Mouse (Mus musculus): Measurements from ENCODE around the gene Zfp668. TPM values are rescaled to one million over a fixed set of nuclear protein-coding genes. Genes with fewer than 3 reads are reported as not detected.

Gene Zfp668
- total RNA-seq, 2 experiments from 2014 or later = 5.4 to 9.5 TPM

GRCm38 (mm10) chr7:127895442-127895841 is 18.8 kb upstream of the Zfp668 start, which contains the start of the genes Gm21974 and Vkorc1:
Gene Gm21974, minus strand, starts transcription at chr7:127895454.
Gene Vkorc1, minus strand, starts transcription at chr7:127895617.
- DNase-seq = peak; percentile 96

GRCm38 (mm10) chr7:127894480-127894879 is 17.9 kb upstream of the Zfp668 start:
- DNase-seq = no peak

GRCm38 (mm10) chr7:127890798-127891197 is 14.2 kb upstream of the Zfp668 start, which contains the start of gene Prss53:
Gene Prss53, minus strand, starts transcription at chr7:127890970.
- DNase-seq = no peak

GRCm38 (mm10) chr7:127888821-127889220 is 12.2 kb upstream of the Zfp668 start:
- no peak for DNase-seq

- no peak for DNase-seq
Observed at GRCm38 (mm10) chr7:127887781-127888180, 11.2 kb upstream of the Zfp668 start.

- DNase-seq = no peak
Observed at GRCm38 (mm10) chr7:127887191-127887590, 10.6 kb upstream of the Zfp668 start.

- no peak for DNase-seq
Observed at GRCm38 (mm10) chr7:127886551-127886950, 9.9 kb upstream of the Zfp668 start.

- peak; percentile 52 for DNase-seq
Observed at GRCm38 (mm10) chr7:127885951-127886350, 9.3 kb upstream of the Zfp668 start.

GRCm38 (mm10) chr7:127880431-127880830 is 3.8 kb upstream of the Zfp668 start:
- no peak for DNase-seq

GRCm38 (mm10) chr7:127879301-127879700 is 2.7 kb upstream of the Zfp668 start:
- DNase-seq = no peak

- peak; percentile 88 for DNase-seq
Observed at GRCm38 (mm10) chr7:127876041-127876466, 574 bp downstream of the Zfp668 start, which contains the start of gene Zfp646. Gene Zfp646, plus strand, starts transcription at chr7:127876221.

- DNase-seq = peak; percentile 95
Observed at GRCm38 (mm10) chr7:127875627-127876001, 1.0 kb downstream of the Zfp668 start.

- no peak for DNase-seq
Observed at GRCm38 (mm10) chr7:127874812-127875626, 1.6 kb downstream of the Zfp668 start.

GRCm38 (mm10) chr7:127870136-127870821 is 6.3 kb downstream of the Zfp668 start:
- no peak for DNase-seq

GRCm38 (mm10) chr7:127869149-127869810 is 7.3 kb downstream of the Zfp668 start:
- DNase-seq = no peak

- no peak for DNase-seq
Observed at GRCm38 (mm10) chr7:127867641-127868040, 9.0 kb downstream of the Zfp668 start.

- DNase-seq = no peak
Observed at GRCm38 (mm10) chr7:127866434-127866833, 10.2 kb downstream of the Zfp668 start.

GRCm38 (mm10) chr7:127858258-127858657 is 18.4 kb downstream of the Zfp668 start:
- no peak for DNase-seq

- DNase-seq = no peak
Observed at GRCm38 (mm10) chr7:127850906-127851305, 25.7 kb downstream of the Zfp668 start.

GRCm38 (mm10) chr7:127849973-127850875 is 26.4 kb downstream of the Zfp668 start:
- no peak for DNase-seq

- DNase-seq = peak; percentile 85
Observed at GRCm38 (mm10) chr7:127842001-127842718, 34.5 kb downstream of the Zfp668 start.

All from adrenal gland, postnatal 10 days (tissue).